In genomic region chr8:89025281-89026138, GRCm38 (mm10) we compare ENCODE assay signal across 7 mouse cellular contexts. TPM values are rescaled to one million over a fixed set of nuclear protein-coding genes. Genes with fewer than 3 reads are reported as not detected.
DNase-seq lines count a peak whose midpoint lies in the region; ATAC-seq lines count a peak whose summit lies in the region.

No protein-coding gene starts in this region.

- no peaks in the 10 kb centered on the region for H3K36me3 ChIP-seq in heart, embryonic 16.5 days (ENCODE audit: control insufficient read depth, insufficient read depth)
- H3K36me3 ChIP-seq in liver, embryonic 13.5 days = 0 out of 2 replicates have a peak, but pooled peaks cover 6% of the 10 kb centered on the region

- peaks cover 6% of the 10 kb centered on the region; the same call in 1 of the 2 replicates for H3K4me1 ChIP-seq in heart, embryonic 16.5 days (ENCODE audit: control insufficient read depth, insufficient read depth, low read length)
- H3K4me1 ChIP-seq in liver, embryonic 13.5 days (replicated peaks) = peaks cover 8% of the 10 kb centered on the region

- H3K9ac ChIP-seq in heart, embryonic 16.5 days (ENCODE audit: low read length) = peak overlapping the region; percentile 20; the same call in 1 of the 2 replicates
- H3K9ac ChIP-seq in liver, embryonic 13.5 days = peak overlapping the region; percentile 33; the same call in 1 of the 2 replicates

- no peak for ATAC-seq in heart, embryonic 16.5 days (replicated peaks; ENCODE audit: extremely low read depth, insufficient read depth, low FRiP score)
- ATAC-seq in liver, embryonic 13.5 days (ENCODE audit: low read depth) = peak; percentile 34
- no peak for ATAC-seq in granulocyte monocyte progenitor cell, adult 5-6 weeks (replicated peaks; ENCODE audit: poor library complexity, severe bottlenecking)

- no peaks in the 10 kb centered on the region for H3K9me3 ChIP-seq in heart, embryonic 16.5 days (replicated peaks; ENCODE audit: control insufficient read depth, low read length)
- no peaks in the 10 kb centered on the region for H3K9me3 ChIP-seq in liver, embryonic 13.5 days (replicated peaks)

- H3K4me3 ChIP-seq in heart, embryonic 16.5 days (ENCODE audit: low read length) = peak overlapping the region; percentile 44
- H3K4me3 ChIP-seq in liver, embryonic 13.5 days (replicated peaks) = peak overlapping the region; percentile 35

- H3K27ac ChIP-seq in heart, embryonic 16.5 days (ENCODE audit: low read length) = no peak overlapping the region
- no peak overlapping the region for H3K27ac ChIP-seq in liver, embryonic 13.5 days

- 7% methylated on average over 55 of the region's 55 CpGs for WGBS in heart, embryonic 16.5 days
- 6% methylated on average over 55 of the region's 55 CpGs for WGBS in liver, embryonic 13.5 days (ENCODE audit: insufficient replicate concordance)

- peaks cover 24% of the 10 kb centered on the region for H3K27me3 ChIP-seq in heart, embryonic 16.5 days (ENCODE audit: control insufficient read depth, insufficient read depth, low read length)
- H3K27me3 ChIP-seq in liver, embryonic 13.5 days = peaks cover 17% of the 10 kb centered on the region

- peak overlapping the region; percentile 67 for H3K4me2 ChIP-seq in heart, embryonic 16.5 days (ENCODE audit: low read depth, low read length)
- peak overlapping the region; percentile 57 for H3K4me2 ChIP-seq in liver, embryonic 13.5 days

- DNase-seq in right cerebral cortex, postnatal 4 days = peak; percentile 46
- DNase-seq in right cerebral cortex, postnatal 14 days = no peak
- DNase-seq in liver, embryonic 13.5 days = no peak
- DNase-seq in adrenal gland, postnatal 10 days = no peak
- DNase-seq in spleen, postnatal 14 days (ENCODE audit: low spot score in 2 of 2) = no peak

RNA-seq across cellular contexts. Expression of gene Sall1, which starts 18.5 kb away (rescaled TPM):
- 2.0 and 2.8 TPM in 2 replicates for polyA plus RNA-seq in heart, embryonic 16.5 days (2015; fragmentation: Nextera tagmentation; extraction: Ambion mirVana)
- polyA plus RNA-seq in liver, embryonic 13.5 days (2015; fragmentation: Nextera tagmentation; extraction: Ambion mirVana) = 0.85 and 1.0 TPM in 2 replicates
- total RNA-seq in adrenal gland, postnatal 10 days (2021) = 1 to 10 TPM; 1.6 to 4.3 TPM
- not detected in 2 replicates for total RNA-seq in granulocyte monocyte progenitor cell, adult 5-6 weeks (2014; fragmentation: Nextera tagmentation)
- not detected in 2 replicates for total RNA-seq in granulocyte monocyte progenitor cell, adult 5-6 weeks (2017)
